Mouse (Mus musculus) lung, postnatal 0 days (tissue): Measurements from ENCODE around the gene Npepps.

Source experiments
- CTCF ChIP-seq: IDR thresholded peaks from 2 replicates; pipeline ENCODE4 v1.5.1; 2016; ENCODE audit warnings: antibody characterized with exemption, mild to moderate bottlenecking
- EP300 ChIP-seq: IDR thresholded peaks from 2 replicates; pipeline ENCODE4 v1.6.1; 2016; ENCODE audit warnings: antibody characterized with exemption, mild to moderate bottlenecking, control low read depth

DNA sequence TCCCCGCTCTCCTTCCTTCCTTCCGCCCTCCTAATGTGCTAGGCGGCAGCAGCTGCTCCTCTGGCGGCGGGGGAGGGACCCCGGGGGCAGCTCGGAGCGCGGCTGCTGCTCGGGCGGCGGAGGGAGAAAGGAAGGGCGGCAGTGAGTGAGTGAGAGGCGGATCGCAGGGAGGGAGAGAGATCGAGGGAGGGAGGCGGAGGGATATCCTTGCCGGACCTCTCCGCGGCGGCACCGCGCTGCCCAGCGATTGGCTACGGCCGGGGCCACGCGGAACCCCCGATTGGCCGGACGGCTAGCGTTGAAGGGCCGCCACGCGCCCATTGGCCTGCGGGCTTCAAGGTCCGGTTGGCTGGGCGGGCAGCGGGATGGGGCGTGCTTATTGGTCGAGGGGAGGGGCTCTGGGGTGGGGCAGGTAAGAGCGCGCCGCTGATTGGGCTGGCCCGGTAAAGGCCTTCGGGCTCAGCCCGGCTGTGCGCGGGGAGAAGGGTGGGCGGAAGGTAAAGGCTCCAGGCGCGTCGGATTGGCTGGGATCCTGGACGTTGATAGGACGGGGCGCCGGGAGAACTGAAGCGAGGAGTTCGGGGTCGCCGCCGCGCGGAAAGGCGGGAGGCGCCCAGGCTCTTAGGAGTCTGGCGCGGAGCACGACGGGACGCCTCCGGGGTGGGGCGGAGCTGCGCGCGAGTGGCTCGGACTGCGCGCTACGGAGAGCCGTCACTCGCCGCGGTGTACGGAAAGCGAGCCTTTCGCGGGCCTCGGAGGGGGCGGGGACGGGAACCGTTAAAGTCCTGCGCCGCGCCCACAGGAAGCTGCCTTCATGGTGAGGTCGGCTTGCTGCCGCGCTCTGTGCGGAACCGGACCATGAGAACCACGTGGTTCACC, 92.4 kb downstream of the Npepps start, which contains the start of gene Kpnb1:
- TF ChIP-seq CTCF: no peak; the same call in 1 of the 2 replicates
- TF ChIP-seq EP300: peak; percentile 55; the same call in 1 of the 2 replicates
